Mouse (Mus musculus) forebrain, embryonic 13.5 days (tissue): ENCODE results near the gene Fam32a. TPM values are rescaled to one million over a fixed set of nuclear protein-coding genes. Genes with fewer than 3 reads are reported as not detected.

Source experiments
- ATAC-seq: fragments of 200-750 bp; cut with Nextera tagmentation; 2 replicates; pipeline ENCODE4 v1.8.0; 2017
- H3K27ac ChIP-seq: fragments of 300-500 bp; sonication (generic); 2 replicates; pipeline ENCODE4 v1.5.1; 2015; ENCODE audit warnings: inconsistent platforms, mild to moderate bottlenecking, moderate library complexity
- H3K27me3 ChIP-seq: fragments of 300-500 bp; sonication (generic); 2 replicates; pipeline ENCODE4 v1.6.1; 2015; ENCODE audit warnings: mild to moderate bottlenecking, inconsistent platforms
- H3K36me3 ChIP-seq: fragments of 300-500 bp; sonication (generic); 2 replicates; pipeline ENCODE4 v1.6.1; 2015; ENCODE audit warnings: mild to moderate bottlenecking, inconsistent platforms; ENCODE audit not compliant: poor library complexity, severe bottlenecking
- H3K4me1 ChIP-seq: fragments of 300-500 bp; sonication (generic); 2 replicates; pipeline ENCODE4 v1.6.1; 2015; ENCODE audit warnings: inconsistent platforms
- H3K4me2 ChIP-seq: fragments of 300-500 bp; sonication (generic); 2 replicates; pipeline ENCODE4 v1.6.1; 2015; ENCODE audit warnings: inconsistent platforms, mild to moderate bottlenecking, moderate library complexity
- H3K4me3 ChIP-seq: fragments of 300-500 bp; sonication (generic); 2 replicates; pipeline ENCODE4 v1.5.1; 2015; ENCODE audit warnings: mild to moderate bottlenecking, inconsistent platforms
- H3K9ac ChIP-seq: fragments of 300-500 bp; sonication (generic); 2 replicates; pipeline ENCODE4 v1.6.1; 2015; ENCODE audit warnings: mild to moderate bottlenecking, inconsistent platforms
- H3K9me3 ChIP-seq: fragments of 300-500 bp; sonication (generic); replicated peaks from 2 replicates; pipeline ENCODE4 v1.6.1; 2016; ENCODE audit warnings: inconsistent platforms
- WGBS: fragments of 180-500 bp; shearing (Covaris S2); methylation state at CpG from one replicate; pipeline ENCODE4 v1.1.7; 2015; 5-methylcytosine and 5-hydroxymethylcytosine counted together
- polyA plus RNA-seq: library from polyadenylated mRNA; unstranded; fragments of >200 nt; fragmentation: Nextera tagmentation; extraction: Ambion mirVana; gene quantifications from 2 replicates; pipeline ENCODE4 v1.2.1, GENCODE M21; 2015

The Fam32a gene
- polyA plus RNA-seq, 1 experiment from 2014 or later, result 103 TPM

GRCm38 (mm10) chr8:72268356-72268755, 48.8 kb downstream of the Fam32a start:
- ATAC-seq, result no peak
- 89% methylated on average over 15 of the region's 15 CpGs for WGBS
- no peak overlapping the region for H3K4me2 ChIP-seq

DNA sequence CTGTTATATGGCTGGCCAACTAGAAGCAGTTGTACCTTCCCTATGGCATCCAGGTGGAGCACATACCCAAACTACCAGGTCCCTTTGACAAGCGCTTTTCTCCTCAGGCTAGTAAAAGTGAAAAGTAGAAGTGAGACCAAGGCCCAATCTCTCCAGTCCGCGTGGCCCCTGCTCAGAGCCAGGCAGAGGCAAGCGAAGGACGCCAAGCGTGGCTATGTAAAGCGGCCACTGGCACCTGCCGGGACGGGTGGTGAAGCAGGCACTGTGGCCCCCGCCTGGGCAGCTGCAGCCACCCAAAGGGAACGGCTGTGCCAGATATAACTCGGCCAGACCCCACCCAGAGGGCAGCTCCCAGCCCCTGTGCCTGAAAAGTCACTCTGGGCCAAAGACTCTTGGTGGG, 51.1 kb downstream of the Fam32a start:
- H3K27me3 ChIP-seq, result no peaks in the 10 kb centered on the region
- no peak for ATAC-seq
- no peaks in the 10 kb centered on the region for H3K4me1 ChIP-seq
- H3K9ac ChIP-seq, result no peak overlapping the region
- no peak overlapping the region for H3K4me2 ChIP-seq
- H3K4me3 ChIP-seq, result no peak overlapping the region
- H3K9me3 ChIP-seq, result 0 out of 2 replicates have a peak, but pooled peaks cover 4% of the 10 kb centered on the region
- no peak overlapping the region for H3K27ac ChIP-seq
- WGBS, result 85% methylated on average over 12 of the region's 12 CpGs
- no peaks in the 10 kb centered on the region for H3K36me3 ChIP-seq

More at GRCm38 (mm10) chr8:72268356-72268755, 48.8 kb downstream of the Fam32a start:
- H3K4me1 ChIP-seq, result no peaks in the 10 kb centered on the region
- 0 out of 2 replicates have a peak, but pooled peaks cover 4% of the 10 kb centered on the region for H3K9me3 ChIP-seq
- no peak overlapping the region for H3K9ac ChIP-seq
- H3K27me3 ChIP-seq, result no peaks in the 10 kb centered on the region
- H3K4me3 ChIP-seq, result no peak overlapping the region
- no peak overlapping the region for H3K27ac ChIP-seq
- H3K36me3 ChIP-seq, result no peaks in the 10 kb centered on the region

GRCm38 (mm10) chr8:72271051-72271660, 51.6 kb downstream of the Fam32a start:
- Histone ChIP-seq H3K27me3 (no peaks in the 10 kb centered on the region), H3K9me3 (0 out of 2 replicates have a peak, but pooled peaks cover 4% of the 10 kb centered on the region), H3K4me2 (no peak overlapping the region), H3K27ac (no peak overlapping the region), H3K9ac (no peak overlapping the region), H3K4me3 (no peak overlapping the region), H3K4me1 (no peaks in the 10 kb centered on the region), H3K36me3 (no peaks in the 10 kb centered on the region)
- WGBS, result 80% methylated on average over 11 of the region's 11 CpGs
- ATAC-seq, result no peak

DNA sequence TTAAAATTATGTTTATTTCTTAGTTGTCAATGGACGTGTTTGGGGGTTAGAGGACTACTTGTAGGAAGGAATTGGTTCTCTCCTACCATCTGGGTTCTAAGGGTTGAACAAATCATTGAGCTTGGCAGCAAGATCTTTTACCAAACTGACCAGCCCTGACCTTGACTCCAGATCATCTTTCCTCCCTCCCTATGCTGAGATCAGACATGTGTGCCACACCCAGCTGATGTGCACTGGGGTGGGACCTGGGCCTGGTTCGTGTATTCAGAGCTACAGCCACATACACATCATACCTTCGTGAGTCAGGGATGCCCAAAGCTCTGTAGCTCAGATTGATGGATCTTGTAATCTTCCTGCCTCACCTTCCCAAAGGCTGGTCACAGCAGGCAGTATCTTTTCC, 52.2 kb downstream of the Fam32a start:
- 0 out of 2 replicates have a peak, but pooled peaks cover 2% of the 10 kb centered on the region for H3K9me3 ChIP-seq
- H3K36me3 ChIP-seq, result no peaks in the 10 kb centered on the region
- H3K27ac ChIP-seq, result no peak overlapping the region
- no peaks in the 10 kb centered on the region for H3K4me1 ChIP-seq
- no peak overlapping the region for H3K9ac ChIP-seq
- no peak overlapping the region for H3K4me3 ChIP-seq
- H3K27me3 ChIP-seq, result no peaks in the 10 kb centered on the region
- WGBS, result 79% methylated on average over 3 of the region's 3 CpGs
- no peak overlapping the region for H3K4me2 ChIP-seq
- no peak for ATAC-seq

DNA sequence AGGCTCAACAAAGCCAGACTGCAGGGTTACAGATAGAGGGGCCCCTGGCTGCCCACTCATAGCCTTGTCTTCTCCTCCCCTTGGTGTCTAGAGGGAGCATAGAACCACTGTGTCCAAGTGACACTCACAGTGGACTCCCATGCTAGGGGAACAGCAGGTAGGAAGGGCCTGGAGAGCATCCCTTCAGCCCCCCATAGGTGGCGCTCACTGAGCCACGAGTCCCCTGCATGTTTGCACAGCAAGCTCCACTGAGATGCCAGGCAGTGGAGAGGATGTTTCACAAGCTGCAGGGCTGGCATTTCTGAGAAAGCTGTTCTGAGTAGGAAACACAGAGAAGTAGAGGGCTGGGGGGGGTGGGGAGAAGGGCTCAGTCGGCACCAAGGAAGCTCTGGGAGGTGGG, 52.8 kb downstream of the Fam32a start:
- H3K27ac ChIP-seq, result no peak overlapping the region
- no peak for ATAC-seq
- no peak overlapping the region for H3K4me3 ChIP-seq
- H3K36me3 ChIP-seq, result no peaks in the 10 kb centered on the region
- no peaks in the 10 kb centered on the region for H3K9me3 ChIP-seq
- no peak overlapping the region for H3K4me2 ChIP-seq
- no peaks in the 10 kb centered on the region for H3K4me1 ChIP-seq
- no peak overlapping the region for H3K9ac ChIP-seq
- WGBS, result 8% methylated on average over 3 of the region's 3 CpGs
- H3K27me3 ChIP-seq, result peaks cover 3% of the 10 kb centered on the region; the same call in 1 of the 2 replicates

DNA sequence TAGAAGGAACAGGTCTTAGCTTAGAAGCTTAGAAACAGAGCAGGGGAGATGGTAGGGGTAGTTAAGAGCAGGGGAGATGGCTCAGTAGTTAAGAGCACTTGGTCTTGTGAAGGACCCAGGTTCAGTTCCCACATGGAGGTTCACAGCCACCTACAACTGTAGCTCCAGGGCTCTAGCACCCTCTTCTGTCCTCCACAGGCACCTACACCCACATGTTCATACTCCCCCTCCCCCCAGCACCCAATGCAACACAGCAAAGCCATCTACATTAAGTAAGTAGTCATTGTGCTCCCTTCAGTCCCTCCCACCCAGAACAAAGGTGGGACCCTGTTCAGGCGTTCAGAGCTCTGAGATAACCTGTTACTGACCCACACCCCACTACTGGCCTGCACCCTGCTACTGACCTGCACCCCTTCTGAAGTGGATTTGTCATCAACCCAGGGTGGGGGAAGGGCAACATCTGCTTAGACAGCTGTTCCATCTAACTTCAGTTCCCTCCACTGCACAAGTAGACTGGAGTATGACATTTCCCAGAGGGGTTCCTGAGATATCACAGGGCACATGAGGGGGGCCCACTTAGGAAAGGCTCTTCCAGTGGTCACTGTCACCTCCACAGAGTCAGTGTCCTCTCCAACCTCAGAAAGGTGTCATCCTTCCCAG, 53.7 kb downstream of the Fam32a start:
- Histone ChIP-seq H3K4me3 (no peak overlapping the region), H3K9ac (no peak overlapping the region), H3K4me2 (no peak overlapping the region), H3K27ac (no peak overlapping the region), H3K4me1 (no peaks in the 10 kb centered on the region), H3K9me3 (no peaks in the 10 kb centered on the region), H3K36me3 (no peaks in the 10 kb centered on the region), H3K27me3 (peaks cover 3% of the 10 kb centered on the region; the same call in 1 of the 2 replicates)
- ATAC-seq, result no peak
- WGBS, result 76% methylated on average over 1 of the region's 1 CpGs

GRCm38 (mm10) chr8:72273807-72274206, 54.3 kb downstream of the Fam32a start:
- H3K27me3 ChIP-seq, result peaks cover 3% of the 10 kb centered on the region; the same call in 1 of the 2 replicates
- 85% methylated on average over 5 of the region's 5 CpGs for WGBS
- H3K9me3 ChIP-seq, result no peaks in the 10 kb centered on the region
- H3K4me1 ChIP-seq, result no peaks in the 10 kb centered on the region
- H3K9ac ChIP-seq, result no peak overlapping the region
- no peak overlapping the region for H3K4me2 ChIP-seq
- H3K27ac ChIP-seq, result no peak overlapping the region
- H3K4me3 ChIP-seq, result no peak overlapping the region
- no peak for ATAC-seq
- no peaks in the 10 kb centered on the region for H3K36me3 ChIP-seq

Other genes with a start within 250 kb of the Fam32a start
- 0.57 and 0.84 TPM in 2 replicates for gene Cyp4f18, start 210.1 kb upstream of the Fam32a start, polyA plus RNA-seq
- gene Olfr372, start 178.5 kb upstream of the Fam32a start, polyA plus RNA-seq, result not detected in 2 replicates
- gene Olfr373, start 136.6 kb upstream of the Fam32a start, polyA plus RNA-seq, result not detected in 2 replicates
- gene Olfr374, start 112.7 kb upstream of the Fam32a start, polyA plus RNA-seq, result not detected in 2 replicates
- gene Tpm4, start 84.8 kb upstream of the Fam32a start, polyA plus RNA-seq, result 308 and 315 TPM in 2 replicates
- 115 and 119 TPM in 2 replicates for gene Rab8a, start 58.5 kb upstream of the Fam32a start, polyA plus RNA-seq
- gene Hsh2d, start 30.1 kb upstream of the Fam32a start, polyA plus RNA-seq, result not detected in 2 replicates
- not detected in 2 replicates for gene Cib3, start 6.9 kb upstream of the Fam32a start, polyA plus RNA-seq
- gene Gm11034, start 6.1 kb upstream of the Fam32a start, polyA plus RNA-seq, result not detected in 2 replicates
- 211 and 235 TPM in 2 replicates for gene Ap1m1, start 20.3 kb downstream of the Fam32a start, polyA plus RNA-seq
- gene Gm10282, start 85.5 kb downstream of the Fam32a start, polyA plus RNA-seq, result 39.4 and 41.0 TPM in 2 replicates
- 2.8 and 3.6 TPM in 2 replicates for gene Klf2, start 99.3 kb downstream of the Fam32a start, polyA plus RNA-seq
- gene Eps15l1, start 201.7 kb downstream of the Fam32a start, polyA plus RNA-seq, result 61.4 and 69.0 TPM in 2 replicates
- 0.87 and 0.99 TPM in 2 replicates for gene Calr3, start 224.1 kb downstream of the Fam32a start, polyA plus RNA-seq
- 19.1 and 19.5 TPM in 2 replicates for gene 1700030K09Rik, start 224.2 kb downstream of the Fam32a start, polyA plus RNA-seq